ENCODE assay signal across 10 mouse cellular contexts in genomic region chr13:81663566-81664330, GRCm38 (mm10). TPM values are rescaled to one million over a fixed set of nuclear protein-coding genes. Genes with fewer than 3 reads are reported as not detected.
DNase-seq lines count a peak whose midpoint lies in the region; ATAC-seq and TF ChIP-seq lines count a peak whose summit lies in the region.
"Had no signal": no experiment of that assay in that cellular context is flagged by ENCODE, and none has a peak within 500 bp of the region (broad histone marks: within the 10 kb centered on the region; RNA-seq: fewer than 3 reads in every experiment).

No protein-coding gene starts in this region.

- no peak for TF ChIP-seq CTCF in cerebellum, adult 2 months (IDR thresholded peaks at IDR 0.05; ENCODE audit: borderline replicate concordance, insufficient read depth, low read depth, low read length)
- no peak for TF ChIP-seq CTCF in liver, embryonic 14.5 days (IDR thresholded peaks at IDR 0.05; ENCODE audit: low read depth)

- TF ChIP-seq EP300 in liver, embryonic 14.5 days (IDR thresholded peaks at IDR 0.05; ENCODE audit: low read depth): no peak

- H3K27ac ChIP-seq in limb, embryonic 11.5 days (replicated peaks; ENCODE audit: low read depth, low read length): no peak overlapping the region
- no peak overlapping the region for H3K27ac ChIP-seq in limb, embryonic 10.5 days
- H3K27ac ChIP-seq in cerebellum, adult 2 months (ENCODE audit: insufficient read depth, low read length): peak overlapping the region; percentile 81
- peak overlapping the region; percentile 43 for H3K27ac ChIP-seq in liver, embryonic 14.5 days
- H3K27ac ChIP-seq: limb, embryonic 12.5 days had no signal

- ATAC-seq in limb, embryonic 11.5 days (ENCODE audit: insufficient number of reproducible peaks, low FRiP score, low TSS enrichment, low read depth): no peak
- peak; percentile 80 for ATAC-seq in erythroblast, adult 5-6 weeks (replicated peaks; ENCODE audit: low FRiP score, poor library complexity, severe bottlenecking)
- peak; percentile 92 for ATAC-seq in liver, embryonic 14.5 days (ENCODE audit: insufficient read depth)

- H3K27me3 ChIP-seq in limb, embryonic 11.5 days (ENCODE audit: control insufficient read depth, insufficient read depth, low read length): no peaks in the 10 kb centered on the region
- H3K27me3 ChIP-seq in limb, embryonic 10.5 days (ENCODE audit: low read depth, poor library complexity, severe bottlenecking): no peaks in the 10 kb centered on the region
- no peaks in the 10 kb centered on the region for H3K27me3 ChIP-seq in cerebellum, adult 2 months (ENCODE audit: control insufficient read depth, insufficient read depth, low read length)
- H3K27me3 ChIP-seq in liver, embryonic 14.5 days (ENCODE audit: control insufficient read depth, insufficient read depth, low read length): no peaks in the 10 kb centered on the region
- H3K27me3 ChIP-seq: limb, embryonic 12.5 days; megakaryocyte, embryonic 14.5 days had no signal

- H3K36me3 ChIP-seq in limb, embryonic 11.5 days (ENCODE audit: control insufficient read depth, insufficient read depth, low read length): peaks cover 9% of the 10 kb centered on the region; the same call in 1 of the 2 replicates
- H3K36me3 ChIP-seq in limb, embryonic 10.5 days: peaks cover 49% of the 10 kb centered on the region
- peaks cover 31% of the 10 kb centered on the region for H3K36me3 ChIP-seq in liver, embryonic 14.5 days (replicated peaks; ENCODE audit: control insufficient read depth, insufficient read depth, low read depth)

- H3K9me3 ChIP-seq in limb, embryonic 11.5 days (ENCODE audit: control insufficient read depth, low read length): no peaks in the 10 kb centered on the region
- no peaks in the 10 kb centered on the region for H3K9me3 ChIP-seq in limb, embryonic 10.5 days (replicated peaks)
- H3K9me3 ChIP-seq in liver, embryonic 14.5 days (ENCODE audit: control insufficient read depth, low read length): no peaks in the 10 kb centered on the region
- H3K9me3 ChIP-seq: limb, embryonic 12.5 days; megakaryocyte, embryonic 14.5 days had no signal

- TF ChIP-seq POLR2A in cerebellum, adult 2 months (IDR thresholded peaks at IDR 0.05; ENCODE audit: borderline replicate concordance, insufficient read depth, low read length): no peak

- H3K4me2 ChIP-seq in limb, embryonic 11.5 days (ENCODE audit: low read depth, severe bottlenecking): no peak overlapping the region
- H3K4me2 ChIP-seq in liver, embryonic 14.5 days (ENCODE audit: low read depth): peak overlapping the region; percentile 45
- H3K4me2 ChIP-seq: limb, embryonic 12.5 days had no signal

- peaks cover under 1% of the 10 kb centered on the region for H3K4me1 ChIP-seq in limb, embryonic 11.5 days (ENCODE audit: control insufficient read depth, insufficient read depth, low read length)
- peaks cover 2% of the 10 kb centered on the region; the same call in 1 of the 2 replicates for H3K4me1 ChIP-seq in limb, embryonic 10.5 days
- peaks cover 17% of the 10 kb centered on the region for H3K4me1 ChIP-seq in cerebellum, adult 2 months (ENCODE audit: control insufficient read depth, insufficient read depth, low read length)
- peaks cover 19 to 24% of the 10 kb centered on the region in 2 experiments for H3K4me1 ChIP-seq in liver, embryonic 14.5 days (replicated peaks; ENCODE audit: control insufficient read depth in 2 of 2, insufficient read depth in 2 of 2, low read length in 1 of 2)

- no peak overlapping the region for H3K9ac ChIP-seq in limb, embryonic 11.5 days (ENCODE audit: low read length)
- H3K9ac ChIP-seq in liver, embryonic 14.5 days (replicated peaks): peak overlapping the region; percentile 10; the same call in 1 of the 2 replicates
- H3K9ac ChIP-seq: limb, embryonic 12.5 days had no signal

- intact Hi-C loops in left cerebral cortex, postnatal 36 days (cut with DNase I): no loop called here

- peak; percentile 14 for DNase-seq in limb, embryonic 11.5 days (ENCODE audit: low spot score)
- DNase-seq in limb, embryonic 10.5 days (ENCODE audit: low spot score): no peak
- peak; percentile 45 to 56 for DNase-seq in cerebellum, adult 2 months
- DNase-seq in liver, embryonic 14.5 days (ENCODE audit: low read depth in 3 of 3, low spot score in 3 of 3): peak in 1 of 3 experiments; percentile 28
- DNase-seq in left cerebral cortex, postnatal 36 days (ENCODE audit: low spot score in 2 of 2): no peak
- DNase-seq in lung, postnatal 36 days: no peak

- WGBS in limb, embryonic 11.5 days: 92% methylated on average over 12 of the region's 12 CpGs
- 91% methylated on average over 12 of the region's 12 CpGs for WGBS in limb, embryonic 10.5 days
- WGBS in cerebellum, adult 2 months: 15% methylated on average over 12 of the region's 12 CpGs
- 63% methylated on average over 12 of the region's 12 CpGs for WGBS in liver, embryonic 14.5 days (ENCODE audit: insufficient replicate concordance)

- H3K4me3 ChIP-seq in limb, embryonic 11.5 days (ENCODE audit: low read depth, low read length): no peak overlapping the region
- no peak overlapping the region for H3K4me3 ChIP-seq in limb, embryonic 10.5 days
- peak overlapping the region; percentile 26 for H3K4me3 ChIP-seq in cerebellum, adult 2 months (replicated peaks; ENCODE audit: insufficient read depth, low read depth, low read length)
- no peak overlapping the region for H3K4me3 ChIP-seq in liver, embryonic 14.5 days (ENCODE audit: insufficient read depth in 1 of 2, low read depth in 2 of 2, low read length in 2 of 2)
- H3K4me3 ChIP-seq: limb, embryonic 12.5 days; megakaryocyte, embryonic 14.5 days had no signal

RNA-seq across cellular contexts. Expression of gene Lysmd3, which starts 6.3 kb away (rescaled TPM):
- 23.5 and 27.7 TPM in 2 replicates for polyA plus RNA-seq in limb, embryonic 11.5 days (2014; fragmentation: Nextera tagmentation; extraction: Ambion mirVana)
- polyA plus RNA-seq in limb, embryonic 10.5 days (2016; fragmentation: Nextera tagmentation; extraction: Ambion mirVana): 16.5 and 22.8 TPM in 2 replicates
- polyA plus RNA-seq in cerebellum, adult 2 months (2012; rRNA removed): 10.3 and 10.9 TPM in 2 replicates
- 16.5 and 30.1 TPM in 2 replicates for total RNA-seq in erythroblast, adult 5-6 weeks (2015; ENCODE audit: low replicate concordance)
- 34.4 and 47.8 TPM in 2 replicates for total RNA-seq in erythroblast, adult 5-6 weeks (2017; ENCODE audit: low replicate concordance)
- polyA plus RNA-seq in liver, embryonic 14.5 days (2012; rRNA removed): 4.3 and 6.4 TPM in 2 replicates
- polyA plus RNA-seq in liver, embryonic 14.5 days (2014; fragmentation: Nextera tagmentation; extraction: Ambion mirVana): 19.0 and 21.5 TPM in 2 replicates
- total RNA-seq in left cerebral cortex, postnatal 36 days (2021): 10 to 100 TPM; 11.4 to 17.9 TPM

RNA-seq across cellular contexts. Expression of gene Adgrv1, which starts 30.8 kb away (rescaled TPM):
- polyA plus RNA-seq in limb, embryonic 11.5 days (2014; fragmentation: Nextera tagmentation; extraction: Ambion mirVana): 0.96 and 1.7 TPM in 2 replicates
- polyA plus RNA-seq in limb, embryonic 10.5 days (2016; fragmentation: Nextera tagmentation; extraction: Ambion mirVana): 1.2 and 1.5 TPM in 2 replicates
- polyA plus RNA-seq in cerebellum, adult 2 months (2012; rRNA removed): 2.6 and 3.4 TPM in 2 replicates
- not detected in 2 replicates for total RNA-seq in erythroblast, adult 5-6 weeks (2015; ENCODE audit: low replicate concordance)
- total RNA-seq in erythroblast, adult 5-6 weeks (2017; ENCODE audit: low replicate concordance): 1.0 TPM in 1 of 2 replicates, not detected in the other
- polyA plus RNA-seq in liver, embryonic 14.5 days (2012; rRNA removed): 0.08 and 0.09 TPM in 2 replicates
- polyA plus RNA-seq in liver, embryonic 14.5 days (2014; fragmentation: Nextera tagmentation; extraction: Ambion mirVana): 0.24 and 0.32 TPM in 2 replicates
- 1 to 10 TPM; 1.4 to 1.6 TPM for total RNA-seq in left cerebral cortex, postnatal 36 days (2021)
- total RNA-seq: hematopoietic stem cell, adult 5-6 weeks had no signal

RNA-seq across cellular contexts. Expression of gene Polr3g, which starts 47.1 kb away (rescaled TPM):
- 16.1 and 16.5 TPM in 2 replicates for polyA plus RNA-seq in limb, embryonic 11.5 days (2014; fragmentation: Nextera tagmentation; extraction: Ambion mirVana)
- polyA plus RNA-seq in limb, embryonic 10.5 days (2016; fragmentation: Nextera tagmentation; extraction: Ambion mirVana): 20.0 and 21.3 TPM in 2 replicates
- 4.8 and 5.2 TPM in 2 replicates for polyA plus RNA-seq in cerebellum, adult 2 months (2012; rRNA removed)
- total RNA-seq in erythroblast, adult 5-6 weeks (2015; ENCODE audit: low replicate concordance): 4.0 and 14.4 TPM in 2 replicates
- 4.4 and 6.4 TPM in 2 replicates for total RNA-seq in erythroblast, adult 5-6 weeks (2017; ENCODE audit: low replicate concordance)
- 6.5 and 8.9 TPM in 2 replicates for polyA plus RNA-seq in liver, embryonic 14.5 days (2012; rRNA removed)
- polyA plus RNA-seq in liver, embryonic 14.5 days (2014; fragmentation: Nextera tagmentation; extraction: Ambion mirVana): 10.9 and 11.7 TPM in 2 replicates
- 1 to 10 TPM; 2.7 to 4.2 TPM for total RNA-seq in left cerebral cortex, postnatal 36 days (2021)

RNA-seq across cellular contexts. Expression of gene Mblac2, which starts 47.4 kb away (rescaled TPM):
- polyA plus RNA-seq in limb, embryonic 11.5 days (2014; fragmentation: Nextera tagmentation; extraction: Ambion mirVana): 3.4 and 4.7 TPM in 2 replicates
- polyA plus RNA-seq in limb, embryonic 10.5 days (2016; fragmentation: Nextera tagmentation; extraction: Ambion mirVana): 3.4 and 4.4 TPM in 2 replicates
- 20.8 and 21.6 TPM in 2 replicates for polyA plus RNA-seq in cerebellum, adult 2 months (2012; rRNA removed)
- total RNA-seq in erythroblast, adult 5-6 weeks (2015; ENCODE audit: low replicate concordance): 0.19 and 2.5 TPM in 2 replicates
- 1.1 and 1.7 TPM in 2 replicates for total RNA-seq in erythroblast, adult 5-6 weeks (2017; ENCODE audit: low replicate concordance)
- 1.1 and 1.2 TPM in 2 replicates for polyA plus RNA-seq in liver, embryonic 14.5 days (2012; rRNA removed)
- polyA plus RNA-seq in liver, embryonic 14.5 days (2014; fragmentation: Nextera tagmentation; extraction: Ambion mirVana): 2.7 and 3.2 TPM in 2 replicates
- total RNA-seq in left cerebral cortex, postnatal 36 days (2021): 10 to 100 TPM; 16.5 to 19.3 TPM

Comparison
In these comparisons a context has a peak if more than half of its experiments do, and no peak if none do; other contexts are left out.
1. DNase-seq: peak in limb, embryonic 11.5 days (single experiment) and cerebellum, adult 2 months (2 of 2); none in limb, embryonic 10.5 days (single experiment), left cerebral cortex, postnatal 36 days (0 of 2) and lung, postnatal 36 days (single experiment).
2. H3K27ac ChIP-seq: peak in cerebellum, adult 2 months (single experiment) and liver, embryonic 14.5 days (single experiment); none in limb, embryonic 11.5 days (single experiment) and limb, embryonic 10.5 days (single experiment).